Mouse (Mus musculus): ENCODE measurements around the gene Metap1d.

GRCm38 (mm10) chr2:71542816-71543301 lies 89.8 kb downstream of the Metap1d start:
- TF ChIP-seq CTCF (IDR thresholded peaks at IDR 0.05; ENCODE audit: low read depth) (no peak), EP300 (optimal IDR thresholded peaks at IDR 0.05) (no peak)

All from stomach, postnatal 0 days (tissue).